Mouse (Mus musculus) midbrain, embryonic 12.5 days (tissue): ENCODE measurements at regions not wholly inside any gene's neighbourhood (a gene's known extent, or its start where the extent isn't known, plus 50 kb on each side); places are given as distances from the start of the nearest gene placed in this dataset.

Experiments
- ATAC-seq: fragments of 200-750 bp; cut with Nextera tagmentation; 2 replicates; pipeline ENCODE4 v1.8.0; 2017; ENCODE audit warnings: low read depth, moderate TSS enrichment, moderate library complexity; ENCODE audit not compliant: low FRiP score
- H3K27ac ChIP-seq: fragments of 300-500 bp; sonication (generic); replicated peaks from 2 replicates; pipeline ENCODE4 v1.5.1; 2016; ENCODE audit warnings: mild to moderate bottlenecking
- H3K27me3 ChIP-seq: fragments of 300-500 bp; sonication (generic); 2 replicates; pipeline ENCODE4 v1.6.1; 2016; ENCODE audit warnings: mild to moderate bottlenecking
- H3K36me3 ChIP-seq: fragments of 300-500 bp; sonication (generic); 2 replicates; pipeline ENCODE4 v1.6.1; 2016
- H3K4me1 ChIP-seq: fragments of 300-500 bp; sonication (generic); 2 replicates; pipeline ENCODE4 v1.6.1; 2016
- H3K4me2 ChIP-seq: fragments of 300-500 bp; sonication (generic); replicated peaks from 2 replicates; pipeline ENCODE4 v1.6.1; 2016; ENCODE audit warnings: mild to moderate bottlenecking, moderate library complexity
- H3K4me3 ChIP-seq: fragments of 300-500 bp; sonication (generic); 2 replicates; pipeline ENCODE4 v1.5.1; 2016; ENCODE audit warnings: mild to moderate bottlenecking
- H3K9ac ChIP-seq: fragments of 300-500 bp; sonication (generic); replicated peaks from 2 replicates; pipeline ENCODE4 v1.6.1; 2016; ENCODE audit warnings: mild to moderate bottlenecking, moderate library complexity
- H3K9me3 ChIP-seq: fragments of 300-500 bp; sonication (generic); 2 replicates; pipeline ENCODE4 v1.6.1; 2016; ENCODE audit warnings: mild to moderate bottlenecking
- WGBS: fragments of 180-500 bp; shearing (Covaris S2); methylation state at CpG from one replicate; pipeline ENCODE4 v1.1.7; 2016; 5-methylcytosine and 5-hydroxymethylcytosine counted together

DNA sequence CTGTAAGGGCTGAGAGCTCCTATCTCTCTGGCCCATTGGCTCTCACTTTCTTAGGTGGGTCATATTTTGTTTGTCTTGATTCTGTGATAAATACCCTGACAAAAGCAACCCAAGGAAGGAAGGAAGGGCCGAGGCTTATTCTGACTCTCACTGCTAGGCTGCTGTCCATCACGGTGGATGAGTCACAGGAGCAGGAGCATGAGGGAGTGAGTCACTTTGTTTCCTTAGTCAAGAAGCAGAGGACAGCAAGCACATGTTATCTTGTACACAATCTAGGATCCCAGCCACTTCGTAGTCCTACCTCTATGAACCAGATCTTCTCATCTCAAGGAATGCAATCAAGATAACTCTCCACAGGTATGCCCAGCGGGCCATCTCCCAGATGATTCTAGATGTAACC lies 69.9 kb downstream of the Atp6v1g3 start:
- 87% methylated on average over 4 of the region's 4 CpGs for WGBS
- no peak for ATAC-seq
- no peak overlapping the region for H3K27ac ChIP-seq
- H3K9me3 ChIP-seq, result no peaks in the 10 kb centered on the region
- H3K36me3 ChIP-seq, result no peaks in the 10 kb centered on the region
- H3K9ac ChIP-seq, result no peak overlapping the region
- peaks cover 17% of the 10 kb centered on the region; the same call in 1 of the 2 replicates for H3K4me1 ChIP-seq
- H3K4me3 ChIP-seq, result no peak overlapping the region
- H3K27me3 ChIP-seq, result no peaks in the 10 kb centered on the region
- H3K4me2 ChIP-seq, result no peak overlapping the region

DNA sequence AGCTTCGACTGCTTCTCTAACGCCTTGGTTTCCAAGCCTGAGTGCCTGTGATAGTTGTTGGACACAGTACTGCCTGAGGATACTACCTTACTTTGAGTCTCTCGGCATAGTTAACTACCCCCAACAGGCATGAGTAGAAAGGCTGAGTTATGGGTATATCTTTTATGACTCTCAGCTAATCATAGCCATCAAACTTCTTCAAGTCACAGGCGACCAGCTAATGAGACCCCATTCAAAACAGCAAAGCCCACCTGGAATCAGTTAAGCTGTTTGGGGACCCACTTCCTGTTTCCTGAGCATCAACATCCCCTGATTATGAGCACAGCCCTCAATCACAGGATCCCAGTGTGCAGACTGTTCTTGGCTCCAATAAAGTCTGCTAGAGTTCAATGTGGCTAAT lies 71.4 kb downstream of the Atp6v1g3 start:
- no peak for ATAC-seq
- Histone ChIP-seq H3K9me3 (no peaks in the 10 kb centered on the region), H3K27me3 (no peaks in the 10 kb centered on the region), H3K4me2 (no peak overlapping the region), H3K4me3 (no peak overlapping the region), H3K4me1 (peaks cover 19% of the 10 kb centered on the region; the same call in 1 of the 2 replicates), H3K9ac (no peak overlapping the region), H3K36me3 (no peaks in the 10 kb centered on the region), H3K27ac (no peak overlapping the region)
- 90% methylated on average over 4 of the region's 4 CpGs for WGBS

DNA sequence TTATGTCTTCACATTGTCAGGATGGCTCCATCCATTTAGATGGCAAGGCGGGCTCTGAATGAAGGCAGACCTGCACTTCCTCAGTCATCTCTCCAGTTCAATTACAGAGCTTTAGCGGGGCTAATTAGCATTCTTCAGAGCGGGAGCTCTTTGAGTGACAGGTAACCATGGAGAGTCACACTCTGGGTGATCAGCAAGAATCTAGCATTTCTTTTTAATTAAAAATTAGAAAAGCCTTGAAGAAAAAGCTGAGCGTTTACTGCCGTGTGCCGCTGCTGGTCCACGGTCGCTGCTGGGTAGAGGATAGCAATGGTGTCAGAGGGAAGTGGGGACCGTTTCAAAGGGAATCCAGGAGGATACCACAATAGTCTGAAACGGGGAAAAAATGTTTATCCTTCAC lies 72.5 kb downstream of the Atp6v1g3 start:
- Histone ChIP-seq H3K4me1 (peaks cover 19% of the 10 kb centered on the region; the same call in 1 of the 2 replicates), H3K27ac (peak overlapping the region; percentile 58), H3K9ac (no peak overlapping the region), H3K36me3 (no peaks in the 10 kb centered on the region), H3K4me3 (peak overlapping the region; percentile 24), H3K4me2 (peak overlapping the region; percentile 45), H3K9me3 (no peaks in the 10 kb centered on the region), H3K27me3 (no peaks in the 10 kb centered on the region)
- peak; percentile 77 for ATAC-seq
- 24% methylated on average over 10 of the region's 10 CpGs for WGBS

DNA sequence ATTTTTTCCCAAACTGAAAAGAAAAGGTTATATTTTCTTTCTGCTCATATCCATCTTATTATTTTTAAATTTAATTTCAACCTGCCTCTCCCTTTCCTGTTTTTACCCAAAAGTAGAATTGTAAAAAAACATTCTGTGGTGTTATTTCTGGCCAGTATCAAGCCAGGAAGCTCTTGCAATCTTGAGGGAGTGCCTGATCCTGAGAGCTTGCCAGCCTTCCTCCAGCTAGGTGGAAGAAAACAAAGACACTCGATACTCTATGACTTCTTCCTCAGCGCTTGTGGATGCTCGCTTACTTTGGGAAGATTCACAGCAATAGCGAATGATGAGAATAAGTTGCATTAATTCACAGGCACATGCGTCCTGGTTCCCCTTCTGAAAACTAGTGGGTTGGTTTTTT lies 73.4 kb downstream of the Atp6v1g3 start:
- Histone ChIP-seq H3K27ac (no peak overlapping the region), H3K4me3 (no peak overlapping the region), H3K36me3 (no peaks in the 10 kb centered on the region), H3K9ac (no peak overlapping the region), H3K4me1 (peaks cover 19% of the 10 kb centered on the region; the same call in 1 of the 2 replicates), H3K9me3 (no peaks in the 10 kb centered on the region), H3K4me2 (no peak overlapping the region), H3K27me3 (no peaks in the 10 kb centered on the region)
- 79% methylated on average over 5 of the region's 5 CpGs for WGBS
- ATAC-seq, result no peak

DNA sequence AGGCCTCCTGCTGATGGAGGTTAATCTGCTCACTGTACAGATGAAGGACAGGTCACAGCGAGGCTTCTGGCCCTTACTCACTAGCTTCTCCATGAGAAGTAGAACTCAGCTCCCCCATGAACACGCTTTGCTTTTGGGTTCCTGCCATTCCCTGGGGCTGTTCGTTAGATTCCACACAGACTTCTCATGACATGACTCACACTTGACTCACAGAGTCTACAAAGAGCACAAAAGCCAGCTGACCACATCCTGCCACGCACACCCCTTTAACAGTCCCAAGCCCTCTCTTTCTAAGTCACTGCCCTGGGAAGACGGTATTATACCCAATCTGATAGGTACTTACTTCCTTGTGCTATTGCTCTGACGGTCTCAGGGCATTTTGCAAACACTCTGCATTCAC lies 74.9 kb downstream of the Atp6v1g3 start:
- ATAC-seq, result no peak
- H3K27me3 ChIP-seq, result no peaks in the 10 kb centered on the region
- 71% methylated on average over 6 of the region's 6 CpGs for whole genome bisulfite sequencing
- no peak overlapping the region for H3K4me2 ChIP-seq
- no peak overlapping the region for H3K27ac ChIP-seq
- no peaks in the 10 kb centered on the region for H3K9me3 ChIP-seq
- H3K36me3 ChIP-seq, result no peaks in the 10 kb centered on the region
- H3K4me1 ChIP-seq, result peaks cover 19% of the 10 kb centered on the region; the same call in 1 of the 2 replicates
- H3K9ac ChIP-seq, result no peak overlapping the region
- no peak overlapping the region for H3K4me3 ChIP-seq

DNA sequence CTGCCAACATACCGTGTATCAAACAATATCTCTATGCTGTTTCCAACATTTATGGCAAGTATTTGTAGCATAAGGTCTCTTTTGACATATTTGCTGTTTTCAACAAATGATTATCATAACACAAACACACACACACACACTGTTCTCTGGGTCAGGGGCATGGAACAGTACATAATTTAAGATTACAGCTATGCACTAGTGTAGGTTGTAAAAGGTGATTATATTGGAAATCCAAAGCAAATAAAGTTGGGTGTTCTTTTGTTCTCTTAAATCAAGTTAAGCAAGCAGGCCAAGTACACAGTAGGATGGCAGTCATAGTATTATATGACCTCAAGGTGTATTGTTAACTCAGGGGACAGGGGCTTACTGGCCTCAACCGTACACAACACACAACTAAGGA lies 75.6 kb downstream of the Atp6v1g3 start:
- ATAC-seq, result no peak
- Histone ChIP-seq H3K4me1 (peaks cover 19% of the 10 kb centered on the region; the same call in 1 of the 2 replicates), H3K4me2 (no peak overlapping the region), H3K27me3 (no peaks in the 10 kb centered on the region), H3K9ac (no peak overlapping the region), H3K9me3 (no peaks in the 10 kb centered on the region), H3K4me3 (no peak overlapping the region), H3K36me3 (no peaks in the 10 kb centered on the region), H3K27ac (no peak overlapping the region)
- WGBS, result 87% methylated on average over 2 of the region's 2 CpGs

DNA sequence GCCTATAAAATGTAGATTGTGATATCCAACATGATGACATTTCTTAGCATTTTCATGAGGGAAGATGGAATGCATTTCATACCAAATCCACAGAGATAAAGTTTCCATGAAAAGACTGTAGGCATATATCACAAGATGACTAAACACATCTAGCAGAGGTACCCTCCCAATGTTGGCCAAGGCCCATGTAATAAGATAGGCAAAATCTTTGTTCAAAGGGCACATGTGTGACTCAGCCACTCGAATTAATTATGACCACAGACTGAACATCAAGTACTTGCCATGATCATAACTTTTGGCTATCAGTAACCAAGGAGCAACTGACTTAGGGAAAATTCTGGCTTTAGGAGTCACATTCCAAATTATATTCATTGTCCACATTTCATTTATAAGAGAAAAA lies 82.9 kb downstream of the Atp6v1g3 start:
- Histone ChIP-seq H3K4me1 (no peaks in the 10 kb centered on the region), H3K36me3 (no peaks in the 10 kb centered on the region), H3K9me3 (0 out of 2 replicates have a peak, but pooled peaks cover 4% of the 10 kb centered on the region), H3K4me2 (no peak overlapping the region), H3K27me3 (no peaks in the 10 kb centered on the region), H3K9ac (no peak overlapping the region), H3K27ac (no peak overlapping the region), H3K4me3 (no peak overlapping the region)
- ATAC-seq, result no peak
- 54% methylated on average over 1 of the region's 1 CpGs for WGBS

DNA sequence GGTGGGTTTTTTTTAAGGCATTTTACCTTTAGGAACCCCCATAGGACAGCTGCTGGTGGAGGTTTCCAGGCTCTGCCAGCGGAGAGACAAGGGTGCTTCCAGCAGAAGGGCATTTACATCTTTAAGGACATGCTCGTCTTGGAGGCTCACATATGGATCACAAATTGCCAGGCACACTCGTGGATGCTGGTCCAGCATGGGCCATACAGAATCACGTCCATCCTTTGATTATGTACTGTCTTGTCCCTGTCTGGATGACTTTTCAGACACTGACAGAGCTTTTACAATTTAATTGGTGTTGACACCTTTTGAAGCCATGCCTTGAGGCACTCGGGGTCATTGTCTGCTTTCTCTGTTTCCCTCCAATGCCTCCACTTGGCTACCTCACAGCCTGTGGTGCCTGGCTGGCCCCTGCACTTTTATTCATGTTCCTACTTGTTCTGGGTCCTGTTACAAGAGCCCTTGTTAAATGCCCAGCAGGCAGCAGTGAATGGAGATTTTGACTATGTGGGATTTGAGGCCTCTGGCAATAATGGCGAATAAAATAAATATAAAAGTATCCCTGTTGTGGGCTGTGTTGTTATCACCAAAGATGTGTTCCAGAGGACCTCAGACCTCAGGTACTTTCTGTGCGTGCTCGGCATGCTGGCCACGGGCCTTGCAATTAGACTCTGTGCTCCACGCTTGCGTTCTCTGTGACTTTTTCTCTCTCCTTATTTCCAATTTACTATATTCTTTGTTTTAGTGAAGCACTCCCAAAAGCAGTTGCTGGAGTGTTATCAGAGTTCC lies 89.3 kb downstream of the Atp6v1g3 start:
- Histone ChIP-seq H3K9me3 (0 out of 2 replicates have a peak, but pooled peaks cover 4% of the 10 kb centered on the region), H3K9ac (no peak overlapping the region), H3K4me2 (no peak overlapping the region), H3K4me1 (no peaks in the 10 kb centered on the region; the same call in 1 of the 2 replicates), H3K36me3 (no peaks in the 10 kb centered on the region), H3K4me3 (no peak overlapping the region), H3K27ac (no peak overlapping the region; the same call in 1 of the 2 replicates), H3K27me3 (no peaks in the 10 kb centered on the region)
- WGBS, result 73% methylated on average over 11 of the region's 11 CpGs
- peak; percentile 47; the same call in 1 of the 2 replicates for ATAC-seq

DNA sequence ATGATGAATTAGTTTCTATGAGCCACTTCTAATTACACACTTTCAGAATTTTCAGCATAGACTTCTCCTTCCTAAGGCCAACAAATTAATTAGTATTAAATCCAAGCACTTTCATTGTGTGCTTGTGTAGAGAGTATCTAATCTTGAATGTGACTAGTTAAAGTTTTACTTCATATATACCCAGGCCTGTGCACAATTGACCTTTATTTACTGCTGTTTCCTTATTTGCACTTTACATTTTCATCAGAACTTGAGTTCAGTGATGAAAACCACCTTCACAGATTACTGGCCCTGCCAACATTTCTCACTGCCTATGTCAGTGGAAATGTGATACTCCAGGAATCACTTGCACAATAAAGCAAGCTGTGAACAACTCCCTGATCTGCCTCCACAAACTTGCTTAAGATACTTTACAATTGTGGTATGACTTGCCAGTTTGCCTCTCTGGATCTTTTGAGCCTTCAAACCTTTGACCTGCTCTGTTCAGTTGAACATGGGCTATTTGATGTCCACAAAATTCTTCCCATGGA lies 96.5 kb downstream of the Atp6v1g3 start:
- Histone ChIP-seq H3K9ac (no peak overlapping the region), H3K36me3 (no peaks in the 10 kb centered on the region), H3K9me3 (no peaks in the 10 kb centered on the region), H3K4me2 (no peak overlapping the region), H3K4me1 (no peaks in the 10 kb centered on the region), H3K27ac (no peak overlapping the region), H3K27me3 (no peaks in the 10 kb centered on the region), H3K4me3 (no peak overlapping the region)
- ATAC-seq, result no peak

DNA sequence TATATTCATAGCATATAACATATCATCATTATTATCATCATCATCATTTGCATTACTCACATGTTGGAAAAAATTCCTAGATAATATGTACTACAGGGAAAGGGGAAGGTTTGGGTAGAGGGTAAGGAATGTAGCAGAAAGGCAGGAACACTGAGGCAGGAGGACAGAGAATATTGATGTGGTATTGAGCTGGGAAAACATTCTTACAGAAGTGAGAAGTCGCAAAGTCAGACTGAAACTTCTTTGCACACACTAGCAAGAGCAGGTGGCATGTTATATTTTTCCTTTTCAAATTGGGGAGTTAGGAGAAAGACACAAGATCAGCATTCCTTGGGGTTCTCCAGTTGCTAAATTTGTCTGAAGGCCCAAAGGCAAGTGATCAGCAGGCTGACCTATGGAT lies 97.9 kb downstream of the Atp6v1g3 start:
- 90% methylated on average over 1 of the region's 1 CpGs for WGBS
- Histone ChIP-seq H3K27ac (no peak overlapping the region), H3K36me3 (no peaks in the 10 kb centered on the region), H3K9ac (no peak overlapping the region), H3K27me3 (no peaks in the 10 kb centered on the region), H3K4me3 (no peak overlapping the region), H3K4me2 (no peak overlapping the region), H3K4me1 (no peaks in the 10 kb centered on the region), H3K9me3 (no peaks in the 10 kb centered on the region)
- ATAC-seq, result no peak

DNA sequence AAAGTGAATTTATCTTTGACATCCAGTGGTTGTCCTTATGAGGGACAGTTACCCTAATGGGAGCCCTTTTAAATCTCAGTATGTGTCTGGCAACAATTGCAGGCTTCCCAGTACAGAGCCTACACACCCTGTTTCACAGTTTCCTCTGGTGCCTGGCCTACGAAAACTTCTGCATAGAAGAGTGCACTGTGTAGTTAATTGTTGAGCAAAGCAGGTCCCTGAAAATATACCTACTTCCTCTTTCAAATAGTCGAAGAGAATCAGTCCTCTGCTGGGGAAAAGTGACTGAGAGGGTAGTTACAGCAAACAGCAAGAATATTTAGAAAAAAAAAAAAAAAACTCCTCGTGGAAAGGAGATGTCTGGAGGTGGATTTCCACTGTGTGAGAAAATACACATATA lies 110.6 kb downstream of the Atp6v1g3 start:
- Histone ChIP-seq H3K4me3 (no peak overlapping the region), H3K4me1 (peaks cover 13% of the 10 kb centered on the region), H3K36me3 (no peaks in the 10 kb centered on the region), H3K4me2 (no peak overlapping the region), H3K27me3 (no peaks in the 10 kb centered on the region), H3K9me3 (no peaks in the 10 kb centered on the region), H3K9ac (no peak overlapping the region), H3K27ac (peak overlapping the region; percentile 80)
- 86% methylated on average over 3 of the region's 3 CpGs for WGBS
- ATAC-seq, result no peak

DNA sequence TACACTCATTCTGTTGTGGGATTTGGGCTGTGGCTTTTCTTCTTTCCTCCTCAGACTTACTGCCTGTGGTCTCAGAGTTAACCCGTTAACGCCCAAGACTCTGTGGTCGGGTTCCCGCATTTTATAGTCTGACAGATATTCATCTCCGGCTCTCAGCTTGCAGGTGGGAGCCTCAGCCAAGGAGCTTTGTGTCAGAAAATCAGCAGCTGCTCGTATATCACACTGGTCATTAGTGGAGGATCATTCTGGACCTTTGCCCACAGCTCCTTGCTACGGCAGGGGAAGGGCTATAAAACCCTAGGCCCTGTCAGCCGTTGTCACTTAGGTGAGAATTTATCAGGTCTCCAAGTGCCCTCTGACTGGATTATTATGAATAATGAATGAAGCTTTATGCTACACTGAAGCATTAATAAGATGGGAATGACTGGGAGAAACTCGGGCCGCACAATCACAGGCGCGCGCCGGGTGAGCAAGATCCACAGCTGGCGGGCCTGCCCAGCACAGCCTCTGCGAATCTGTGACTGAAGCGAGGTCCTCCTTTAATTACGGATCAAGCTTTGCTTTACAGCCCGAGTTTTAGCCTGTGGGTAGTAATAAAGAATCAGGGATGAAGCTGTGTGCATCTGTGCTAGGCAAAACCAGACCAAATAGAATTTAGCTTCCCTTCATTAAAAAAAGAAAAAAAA lies 111.8 kb downstream of the Atp6v1g3 start:
- peak overlapping the region; percentile 80 for H3K27ac ChIP-seq
- no peaks in the 10 kb centered on the region for H3K36me3 ChIP-seq
- H3K9me3 ChIP-seq, result no peaks in the 10 kb centered on the region
- H3K4me2 ChIP-seq, result peak overlapping the region; percentile 28
- WGBS, result 46% methylated on average over 19 of the region's 19 CpGs
- 0 out of 2 replicates have a peak overlapping the region, but pooled peaks have one; percentile 15 for H3K9ac ChIP-seq
- ATAC-seq, result peak; percentile 90
- no peaks in the 10 kb centered on the region for H3K27me3 ChIP-seq
- 0 out of 2 replicates have a peak overlapping the region, but pooled peaks have one; percentile 3 for H3K4me3 ChIP-seq
- peaks cover 13% of the 10 kb centered on the region for H3K4me1 ChIP-seq
